Mouse (Mus musculus): ENCODE measurements at regions not wholly inside any gene's neighbourhood (a gene's known extent, or its start where the extent isn't known, plus 50 kb on each side); places are given as distances from the start of the nearest gene placed in this dataset.
A peak's percentile ranks its signal among the peaks of the same experiment; 100 is the strongest.

DNA sequence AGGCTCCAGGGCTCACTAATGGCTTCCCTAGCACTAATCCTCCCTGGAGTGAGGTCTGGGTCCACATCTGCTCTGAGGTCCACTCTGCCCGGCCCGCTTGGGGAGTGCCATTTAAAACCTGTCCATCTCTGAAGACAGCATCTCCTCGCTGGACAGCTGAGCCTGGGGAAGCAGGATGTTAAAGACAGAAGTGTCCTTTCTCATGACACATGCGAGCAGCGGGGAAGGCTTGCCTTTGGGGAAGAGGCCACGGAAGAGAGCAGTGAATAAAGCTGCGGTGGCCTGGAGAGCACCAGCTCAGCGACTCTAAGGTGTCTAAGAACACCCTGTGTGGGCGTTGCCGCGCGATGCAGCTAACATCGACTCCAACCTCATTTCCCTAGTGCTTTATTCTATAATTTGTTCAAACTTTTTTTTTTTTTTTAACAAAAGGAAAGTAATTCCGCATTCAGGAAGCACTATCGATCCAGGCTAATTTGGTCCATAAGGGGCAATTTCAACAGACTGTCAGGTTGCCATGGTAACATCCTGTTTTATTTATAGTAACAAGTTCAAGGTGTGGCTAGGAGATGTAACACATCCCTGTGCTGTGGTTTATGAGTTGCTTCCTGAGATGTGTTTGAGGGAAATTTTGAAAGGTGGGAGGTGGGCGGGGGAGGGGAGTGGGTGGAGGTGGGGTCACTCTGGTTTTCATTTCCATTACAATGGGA is 120.0 kb downstream of the Cartpt start:
- no peak for DNase-seq

DNA sequence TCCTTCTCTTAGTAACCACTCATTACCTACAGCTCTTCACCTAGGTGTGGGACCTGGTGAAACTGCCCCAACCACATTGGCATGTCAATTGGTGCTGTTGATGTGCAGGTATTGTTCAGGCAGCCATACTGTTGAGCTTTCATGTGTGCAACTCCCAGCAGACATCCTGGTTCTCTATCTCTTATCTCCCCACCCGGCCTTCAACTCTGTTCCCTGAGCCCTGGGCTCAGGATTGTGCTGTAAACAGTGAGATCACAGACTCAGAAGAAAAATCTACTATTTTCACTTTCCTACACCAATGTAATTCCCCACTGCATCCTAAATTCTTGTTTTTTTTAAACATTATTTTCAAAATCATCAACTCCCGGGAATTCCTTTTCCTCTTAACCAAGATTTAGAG is 122.1 kb downstream of the Cartpt start:
- no peak for DNase-seq

GRCm38 (mm10) chr13:99777736-99778135 is 123.2 kb downstream of the Cartpt start:
- no peak for DNase-seq

- DNase-seq = no peak
Measured at GRCm38 (mm10) chr13:99765965-99766364, 134.9 kb downstream of the Cartpt start.

GRCm38 (mm10) chr13:99764764-99765163 is 136.1 kb downstream of the Cartpt start:
- no peak for DNase-seq

DNA sequence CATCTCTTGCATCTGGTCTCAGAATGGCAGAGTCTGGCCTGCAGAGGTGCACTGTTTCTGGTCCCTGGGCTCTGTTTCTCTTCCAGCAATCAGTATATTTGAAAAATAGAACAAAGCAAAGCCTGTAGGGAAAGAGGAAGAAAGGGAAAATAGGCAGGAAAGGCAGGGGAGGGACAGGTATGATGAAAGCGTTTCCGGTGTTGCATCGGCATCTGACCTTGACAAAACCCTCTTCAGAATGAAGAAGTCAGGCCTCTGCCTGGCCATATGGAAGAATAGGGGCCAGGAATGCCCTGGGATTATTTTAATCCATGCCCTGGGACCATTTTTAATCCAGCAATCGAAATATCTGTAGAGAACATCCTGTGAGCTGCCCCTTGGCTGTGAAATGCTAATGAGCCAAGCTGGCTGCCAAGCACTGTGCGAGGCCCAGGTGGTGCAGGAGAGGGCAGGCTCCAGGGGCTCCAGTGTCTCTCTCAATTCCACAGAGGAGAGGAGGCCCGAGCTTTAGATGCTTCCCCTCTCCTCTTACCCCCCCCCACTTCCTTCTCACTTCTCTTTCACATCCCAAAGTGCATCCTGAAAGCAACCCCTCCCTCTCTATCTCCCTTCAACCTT is 136.7 kb downstream of the Cartpt start:
- DNase-seq = no peak

GRCm38 (mm10) chr13:99761843-99762242 is 139.0 kb downstream of the Cartpt start:
- DNase-seq = no peak

GRCm38 (mm10) chr13:99761423-99761822 is 139.5 kb downstream of the Cartpt start:
- DNase-seq = no peak

- DNase-seq = no peak
Measured at GRCm38 (mm10) chr13:99760646-99761045, 140.2 kb downstream of the Cartpt start.

DNA sequence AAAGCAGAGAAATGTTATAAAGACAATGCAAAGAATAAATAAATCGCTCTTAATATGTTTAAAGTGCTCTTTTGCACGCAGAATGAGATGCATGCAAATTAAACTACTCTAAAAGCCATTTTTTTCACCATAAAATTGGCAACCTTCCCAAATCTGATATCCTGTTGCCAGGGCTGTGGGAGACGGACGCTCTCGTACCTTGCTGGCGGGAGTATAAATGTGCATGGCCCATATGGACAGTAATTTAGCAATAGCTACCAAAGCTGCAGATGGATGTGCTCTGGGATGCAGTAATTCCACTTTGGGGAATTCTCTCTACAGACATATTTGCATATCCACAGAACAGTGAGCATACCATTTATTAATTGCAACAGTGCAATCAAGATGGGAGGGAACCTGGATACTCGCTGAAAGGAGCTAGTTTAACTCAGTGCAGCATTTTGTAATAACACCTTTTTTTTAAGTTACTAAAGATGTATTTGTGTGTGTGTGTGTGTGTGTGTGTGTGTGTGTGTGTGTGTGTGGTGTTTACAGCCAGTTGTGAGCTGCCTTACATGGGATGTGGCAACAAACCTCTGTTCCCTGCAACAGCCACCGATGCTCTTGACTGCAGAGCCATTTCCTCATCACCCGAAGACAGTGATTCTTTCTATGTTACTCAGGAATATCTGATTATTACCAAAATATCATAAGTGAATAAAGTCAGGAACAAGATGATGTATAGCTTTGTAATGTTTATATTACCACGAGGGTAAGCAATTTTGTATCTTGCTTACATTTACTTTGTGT is 141.4 kb downstream of the Cartpt start:
- no peak for DNase-seq

GRCm38 (mm10) chr13:99754701-99755100 is 146.2 kb downstream of the Cartpt start:
- no peak for DNase-seq

- no peak for DNase-seq
Measured at GRCm38 (mm10) chr13:99754251-99754652, 146.6 kb downstream of the Cartpt start.

DNA sequence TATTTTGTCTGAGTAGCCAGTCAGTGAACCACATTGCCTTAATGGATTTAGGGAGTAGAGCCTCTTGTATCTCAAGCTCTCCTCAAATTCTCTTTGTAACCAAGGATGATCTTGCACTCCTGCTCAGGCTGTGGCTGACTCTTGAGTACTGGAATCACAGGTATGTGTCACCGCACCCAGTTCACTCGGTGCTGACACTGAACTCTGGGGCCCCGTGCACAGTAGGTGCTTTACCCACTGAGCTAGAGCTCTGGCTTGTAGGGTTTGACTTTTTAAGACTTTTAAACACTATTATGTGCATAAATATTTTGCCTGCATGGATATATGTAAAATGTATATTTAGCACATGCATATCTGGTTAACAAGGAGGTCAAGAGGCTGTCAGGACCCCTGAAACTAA is 147.4 kb downstream of the Cartpt start:
- DNase-seq = no peak

DNA sequence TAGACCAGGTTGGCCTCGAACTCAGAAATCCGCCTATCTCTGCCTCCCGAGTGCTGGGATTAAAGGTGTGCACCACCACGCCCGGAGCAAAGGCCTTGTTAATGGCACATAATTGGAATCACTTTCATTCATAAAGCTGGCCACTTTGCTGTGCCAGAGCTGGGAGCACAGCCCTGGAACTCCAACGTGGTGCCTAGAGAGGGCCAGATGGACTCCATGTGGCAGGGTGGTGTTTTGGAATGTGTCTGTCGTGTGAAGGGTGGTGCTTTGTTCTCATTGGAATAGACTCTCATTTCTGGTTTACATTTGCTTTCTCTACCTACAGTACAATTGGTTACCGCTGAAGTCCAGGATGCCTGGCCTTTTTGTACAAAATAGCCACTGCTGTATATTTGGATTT is 150.2 kb downstream of the Cartpt start:
- peak; percentile 53 to 65 for DNase-seq

DNA sequence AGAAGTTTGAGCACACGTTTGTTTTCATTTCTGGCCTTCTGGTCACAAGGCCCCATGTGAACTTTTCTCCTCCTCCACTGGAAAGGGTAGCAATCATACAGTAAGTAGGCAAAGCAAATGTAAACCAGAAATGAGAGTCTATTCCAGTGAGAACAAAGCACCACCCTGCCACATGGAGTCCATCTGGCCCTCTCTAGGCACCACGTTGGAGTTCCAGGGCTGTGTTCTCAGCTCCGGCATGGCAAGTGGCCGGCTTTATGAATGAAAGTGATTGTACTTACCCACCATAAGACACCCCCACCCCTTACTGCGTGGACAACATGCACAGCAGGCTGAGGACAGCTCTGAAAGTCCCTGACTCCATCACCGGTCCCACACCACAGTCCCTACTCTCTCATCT is 151.5 kb downstream of the Cartpt start:
- DNase-seq = no peak

DNA sequence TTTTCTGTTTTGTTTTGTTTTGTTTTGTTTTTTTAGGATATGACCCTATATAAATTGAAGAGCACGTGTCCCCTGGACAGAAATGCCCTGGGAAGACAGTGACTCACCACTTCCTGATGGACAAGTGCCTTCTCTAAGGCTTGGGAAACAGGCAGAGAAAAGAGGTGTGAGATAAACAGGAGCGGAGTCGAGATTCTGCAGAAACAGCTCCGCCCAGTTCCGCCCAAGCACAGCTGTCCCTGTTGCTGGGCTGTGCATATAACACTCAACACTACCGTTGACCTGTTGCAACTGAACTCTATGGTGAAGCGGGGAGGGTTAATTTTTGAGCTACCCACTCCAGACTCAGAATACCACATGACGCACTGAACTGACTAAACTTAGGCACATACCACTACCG is 152.8 kb downstream of the Cartpt start:
- DNase-seq = no peak

DNA sequence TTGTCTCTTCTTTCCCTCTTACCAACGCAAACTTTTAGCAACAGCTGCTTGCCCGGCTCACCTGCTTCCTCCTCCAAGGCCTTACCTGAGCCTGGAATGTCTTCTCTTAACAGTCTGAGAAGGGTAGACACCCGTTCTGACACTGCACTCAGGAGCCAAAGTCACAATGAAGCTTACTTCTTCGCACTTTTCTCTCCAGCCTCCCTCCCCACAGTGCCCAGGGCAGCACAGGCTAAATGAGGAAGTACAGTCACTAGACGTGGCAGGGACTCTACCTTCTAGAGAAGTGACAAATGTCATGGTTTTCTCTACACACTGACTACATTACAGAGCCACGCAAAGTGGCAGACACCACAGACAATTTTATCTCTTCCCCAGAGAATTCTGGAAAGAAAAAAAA is 155.4 kb downstream of the Cartpt start:
- no peak for DNase-seq

GRCm38 (mm10) chr13:99744790-99745120 is 156.1 kb downstream of the Cartpt start:
- DNase-seq = peak; percentile 55

DNA sequence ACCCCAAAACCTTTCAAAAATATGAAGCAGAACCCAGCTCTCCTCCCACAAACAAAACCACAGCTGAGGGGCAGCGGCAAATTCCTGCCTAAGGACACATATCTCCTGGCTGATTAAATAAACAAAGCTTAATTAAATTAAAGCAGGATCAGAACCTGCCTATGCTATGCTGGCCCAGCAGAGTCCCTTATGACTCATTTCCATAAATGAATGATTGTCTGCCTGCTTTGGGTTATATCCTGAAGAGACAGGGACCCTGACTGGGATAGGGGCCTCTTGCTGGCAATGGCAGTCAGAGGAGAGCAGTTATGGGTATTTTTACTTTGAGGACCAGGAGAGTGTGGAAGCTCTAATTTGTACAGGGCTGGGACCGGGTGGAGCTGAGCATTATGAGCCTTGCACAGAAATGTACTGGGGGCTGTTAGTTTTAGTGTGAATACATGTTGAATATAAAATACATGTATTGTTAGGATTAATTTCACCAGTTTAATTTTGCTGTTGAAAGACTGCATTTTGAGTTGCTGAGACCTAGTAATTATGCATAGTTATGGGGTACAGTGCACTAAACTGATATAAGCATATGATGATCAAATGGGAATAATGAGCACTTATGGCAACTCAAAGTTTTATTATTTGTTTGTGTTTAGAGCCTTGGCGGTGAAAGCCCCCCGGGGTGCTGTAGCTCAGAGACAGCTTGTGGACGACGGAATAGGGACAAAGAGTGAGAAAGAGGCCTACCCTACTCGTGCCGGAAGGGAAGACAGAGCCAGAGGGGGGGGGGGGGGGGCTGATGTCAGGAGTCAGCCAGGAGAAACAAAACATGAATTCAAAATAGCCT is 156.7 kb downstream of the Cartpt start:
- no peak for DNase-seq

- DNase-seq = no peak
Measured at GRCm38 (mm10) chr13:99742507-99742906, 158.4 kb downstream of the Cartpt start.

DNA sequence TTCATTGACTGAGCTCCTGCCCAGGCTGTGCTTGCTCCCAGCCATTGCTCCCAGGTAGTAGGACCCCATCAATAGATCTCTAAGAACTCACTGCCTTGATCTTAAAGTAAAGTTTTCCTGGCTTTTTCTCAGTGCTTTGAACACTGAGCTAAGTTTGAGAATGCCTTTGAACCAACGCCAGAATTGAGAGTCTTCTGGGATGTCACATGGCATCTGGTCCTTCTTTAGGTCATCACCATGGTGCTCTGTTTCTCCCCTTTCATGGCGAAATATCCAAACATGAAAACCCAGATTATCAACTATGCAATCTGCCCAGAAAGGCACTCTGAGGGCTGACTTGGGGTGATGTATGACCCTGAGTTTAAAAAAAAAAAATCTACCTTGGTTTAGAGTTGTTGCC is 158.9 kb downstream of the Cartpt start:
- DNase-seq = no peak

DNA sequence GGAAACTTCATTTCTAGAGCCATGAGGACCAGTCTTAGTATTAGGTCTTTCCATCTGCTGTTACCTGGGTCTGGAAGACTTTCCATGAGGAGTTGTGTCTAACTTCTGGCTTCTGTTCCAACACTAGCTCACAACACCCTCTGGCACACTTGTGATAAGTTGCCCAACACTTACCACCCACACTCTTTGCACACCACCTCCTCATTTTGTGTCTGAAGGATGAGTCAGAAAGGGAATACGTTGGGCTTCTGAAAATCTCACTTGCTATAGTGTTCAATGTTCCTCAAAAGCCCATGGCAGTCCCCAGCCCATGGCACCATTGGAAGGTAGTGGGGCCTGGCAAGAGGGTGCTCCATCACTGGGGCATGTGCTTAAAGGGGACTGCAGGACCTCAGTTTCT is 161.5 kb downstream of the Cartpt start:
- DNase-seq = no peak

GRCm38 (mm10) chr13:99737271-99737670 is 163.6 kb downstream of the Cartpt start:
- DNase-seq = no peak

All from cerebellum, postnatal 36 days (tissue).